Mouse (Mus musculus) C3H10T1/2 (cell line): ENCODE measurements around the gene Nanos1. TPM values are rescaled to one million over a fixed set of nuclear protein-coding genes. Genes with fewer than 3 reads are reported as not detected.

Experiments used
- polyA plus RNA-seq, 2 experiments: library from polyadenylated mRNA; unstranded; fragments of >200 nt; fragmentation: generic; extraction: Trizol; gene quantifications; one replicate each; pipeline ENCODE4 v1.2.1; 2012; ENCODE audit warnings: missing spikeins in 2 of 2

The Nanos1 gene
- under 1 TPM; 0.76 to 0.85 TPM for polyA plus RNA-seq

DNA sequence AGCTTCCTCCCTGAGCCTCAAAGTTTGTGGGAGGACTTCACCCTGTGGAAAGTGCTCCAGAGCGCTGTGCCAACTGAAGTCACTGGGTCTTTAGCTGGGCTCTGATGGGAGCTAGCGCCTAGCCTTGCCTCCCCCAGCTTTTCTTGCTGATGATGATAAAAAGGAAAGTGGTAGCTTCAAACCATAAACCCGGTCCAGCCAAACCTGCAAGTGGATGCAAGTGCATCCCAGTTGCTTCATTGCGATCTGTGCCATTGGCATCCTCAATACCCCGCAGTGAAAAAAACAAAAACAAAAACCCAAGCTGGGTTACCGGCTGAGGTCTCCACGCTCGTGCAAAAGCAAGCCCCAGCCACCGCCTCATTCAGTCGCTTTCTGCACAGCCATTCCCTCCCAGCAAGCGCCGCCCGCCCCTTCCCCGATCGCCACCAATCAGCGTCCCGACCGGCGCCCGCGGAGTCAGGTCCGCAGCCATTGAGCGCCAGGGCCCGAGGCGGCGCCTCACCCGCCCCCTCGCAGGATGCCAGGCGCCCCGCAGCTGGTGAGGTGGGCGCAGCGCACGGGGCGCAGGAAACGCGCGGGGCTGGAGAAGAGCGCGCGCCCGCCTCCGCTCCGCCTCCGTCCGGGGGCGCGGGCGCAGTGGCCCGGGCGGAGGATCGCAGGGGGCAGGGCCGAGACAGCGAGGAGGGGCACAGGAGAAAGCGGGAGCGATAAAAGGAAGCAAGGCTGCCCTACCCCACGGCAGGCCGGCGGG lies at the start of gene Nanos1:
TSS of gene Nanos1 (plus strand) at position 550 of the 754 bp plus-strand sequence.

DNA sequence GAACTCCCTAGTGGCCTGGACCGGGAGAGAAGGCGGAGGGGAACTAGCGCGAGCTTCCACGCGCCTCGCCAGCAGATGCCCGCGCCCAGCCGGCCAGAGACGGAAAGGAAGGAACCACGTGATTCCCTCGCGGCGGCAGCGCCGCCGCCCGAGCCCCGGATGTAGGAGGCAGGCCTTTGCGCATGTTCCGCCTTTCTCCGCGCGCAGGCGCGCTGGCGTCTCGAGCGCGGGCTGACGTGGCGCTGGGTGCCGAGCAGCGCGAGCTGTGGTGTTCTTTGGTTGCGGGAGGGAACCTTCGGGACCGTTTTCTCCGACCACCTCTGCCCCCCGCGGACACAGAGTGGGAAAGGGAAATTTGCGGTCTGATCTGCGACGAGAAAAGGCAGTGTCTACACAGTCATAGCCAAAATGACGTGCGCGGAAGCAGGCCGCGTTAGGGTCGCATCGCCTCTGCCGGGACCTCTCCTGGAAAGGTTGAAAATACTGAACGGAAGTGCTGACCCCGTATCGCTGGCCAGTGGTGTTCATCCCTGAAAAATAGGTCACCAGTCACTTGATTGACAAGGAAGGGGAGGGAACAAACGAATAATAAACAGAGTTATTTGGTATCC lies 34.9 kb downstream of the Nanos1 start, which contains the start of gene Eif3a:
TSS of gene Eif3a (minus strand) at position 108 of the 611 bp plus-strand sequence.

Other genes starting within 250 kb of the Nanos1 start
- gene Cacul1, start 175.0 kb upstream of the Nanos1 start, polyA plus RNA-seq = 1 to 10 TPM; 1.3 to 7.2 TPM
- 10 to 100 TPM in 1 of 2 experiments, 1 to 10 TPM in 1; 7.1 to 26.9 TPM for gene Eif3a, start 34.7 kb downstream of the Nanos1 start, polyA plus RNA-seq
- gene Fam45a, start 55.6 kb downstream of the Nanos1 start, polyA plus RNA-seq = 1 to 10 TPM in 1 of 2 experiments, under 1 TPM in 1; 0.67 to 9.5 TPM
- 1 to 10 TPM in 1 of 2 experiments, under 1 TPM in 1; 0.92 to 8.7 TPM for gene Sfxn4, start 105.5 kb downstream of the Nanos1 start, polyA plus RNA-seq
- gene Prdx3, start 118.6 kb downstream of the Nanos1 start, polyA plus RNA-seq = 10 to 100 TPM; 28.7 to 72.1 TPM
- gene Grk5, start 133.8 kb downstream of the Nanos1 start, polyA plus RNA-seq = 1 to 10 TPM in 1 of 2 experiments, under 1 TPM in 1; 0.96 to 4.0 TPM